Mouse (Mus musculus): ENCODE results near the gene Thbs2. TPM values are rescaled to one million over a fixed set of nuclear protein-coding genes. Genes with fewer than 3 reads are reported as not detected.

Thbs2 gene
- total and polyA plus RNA-seq, 3 experiments, result 0.05 TPM; not detected in 2

GRCm38 (mm10) chr17:14620037-14620436 lies 74.0 kb downstream of the Thbs2 start:
- no peaks in the 10 kb centered on the region for H3K9me3 ChIP-seq (replicated peaks)
- TF ChIP-seq POLR2AphosphoS5 (IDR thresholded peaks at IDR 0.05; ENCODE audit: insufficient replicate concordance, low read depth, low read length) (no peak), CTCF (IDR thresholded peaks at IDR 0.05; ENCODE audit: low read depth, low read length) (no peak), TAL1 (conservative IDR thresholded peaks at IDR 0.05; ENCODE audit: low read depth, low read length) (no peak), GATA1 (IDR thresholded peaks at IDR 0.05; ENCODE audit: borderline replicate concordance, low read length) (no peak), GATA2 (IDR thresholded peaks at IDR 0.05; ENCODE audit: borderline replicate concordance, low read depth, low read length) (no peak)
- no peak for ATAC-seq (ENCODE audit: extremely low read depth, insufficient number of reproducible peaks, low FRiP score, poor library complexity, severe bottlenecking)

GRCm38 (mm10) chr17:14619038-14619437 lies 75.0 kb downstream of the Thbs2 start:
- H3K9me3 ChIP-seq (replicated peaks), result no peaks in the 10 kb centered on the region
- TF ChIP-seq CTCF (IDR thresholded peaks at IDR 0.05; ENCODE audit: low read depth, low read length) (no peak), GATA1 (IDR thresholded peaks at IDR 0.05; ENCODE audit: borderline replicate concordance, low read length) (no peak), GATA2 (IDR thresholded peaks at IDR 0.05; ENCODE audit: borderline replicate concordance, low read depth, low read length) (no peak), POLR2AphosphoS5 (IDR thresholded peaks at IDR 0.05; ENCODE audit: insufficient replicate concordance, low read depth, low read length) (no peak), TAL1 (conservative IDR thresholded peaks at IDR 0.05; ENCODE audit: low read depth, low read length) (no peak)
- ATAC-seq (ENCODE audit: extremely low read depth, insufficient number of reproducible peaks, low FRiP score, poor library complexity, severe bottlenecking), result no peak

More at GRCm38 (mm10) chr17:14620037-14620436, 74.0 kb downstream of the Thbs2 start:
- no peak overlapping the region for H3K4me3 ChIP-seq (ENCODE audit: low read depth, low read length)
- no peak for DNase-seq (ENCODE audit: low spot score)
- no peaks in the 10 kb centered on the region for H3K4me1 ChIP-seq (ENCODE audit: insufficient read depth, low read depth, low read length)
- no peaks in the 10 kb centered on the region for H3K36me3 ChIP-seq (replicated peaks)
- H3K27me3 ChIP-seq (ENCODE audit: insufficient read depth, low read length), result 0 out of 2 replicates have a peak, but pooled peaks cover 4% of the 10 kb centered on the region

More at GRCm38 (mm10) chr17:14619038-14619437, 75.0 kb downstream of the Thbs2 start:
- DNase-seq (ENCODE audit: low spot score), result no peak
- H3K4me1 ChIP-seq (ENCODE audit: insufficient read depth, low read depth, low read length), result no peaks in the 10 kb centered on the region
- no peaks in the 10 kb centered on the region for H3K36me3 ChIP-seq (replicated peaks)
- H3K27me3 ChIP-seq (ENCODE audit: insufficient read depth, low read length), result no peaks in the 10 kb centered on the region
- no peak overlapping the region for H3K4me3 ChIP-seq (ENCODE audit: low read depth, low read length)

Other genes starting within 250 kb of the Thbs2 start
- 2.4 TPM in 1 of 2 replicates, not detected in the other for gene Wdr27, start 248.9 kb upstream of the Thbs2 start, total RNA-seq (2014; fragmentation: Nextera tagmentation)
- 0.66 and 3.9 TPM in 2 replicates for gene Wdr27, start 248.9 kb upstream of the Thbs2 start, total RNA-seq (2017)
- gene Wdr27, start 248.9 kb upstream of the Thbs2 start, polyA plus RNA-seq (2012), result 1.7 and 1.9 TPM in 2 replicates
- gene 1600012H06Rik, start 248.9 kb upstream of the Thbs2 start, total RNA-seq (2014; fragmentation: Nextera tagmentation), result 12.3 and 16.1 TPM in 2 replicates
- gene 1600012H06Rik, start 248.9 kb upstream of the Thbs2 start, total RNA-seq (2017), result 18.7 and 19.7 TPM in 2 replicates
- gene 1600012H06Rik, start 248.9 kb upstream of the Thbs2 start, polyA plus RNA-seq (2012), result 1.7 and 2.0 TPM in 2 replicates